Mouse (Mus musculus): ENCODE data around the gene Agap1.

Gene Agap1

GRCm38 (mm10) chr1:89454196-89455123 is at the start of gene Agap1:
Agap1 (plus strand) TSS chr1:89454806.
- in situ Hi-C loops (cut with MboI, MseI), result no loop called here

GRCm38 (mm10) chr1:89405991-89406390 is 48.6 kb upstream of the Agap1 start:
- in situ Hi-C loops (cut with MboI, MseI), result no loop called here

GRCm38 (mm10) chr1:89407986-89408385 is 46.6 kb upstream of the Agap1 start:
- in situ Hi-C loops (cut with MboI, MseI), result no loop called here

- in situ Hi-C loops (cut with MboI, MseI), result no loop called here
Observed at GRCm38 (mm10) chr1:89413122-89413521, 41.5 kb upstream of the Agap1 start.

DNA sequence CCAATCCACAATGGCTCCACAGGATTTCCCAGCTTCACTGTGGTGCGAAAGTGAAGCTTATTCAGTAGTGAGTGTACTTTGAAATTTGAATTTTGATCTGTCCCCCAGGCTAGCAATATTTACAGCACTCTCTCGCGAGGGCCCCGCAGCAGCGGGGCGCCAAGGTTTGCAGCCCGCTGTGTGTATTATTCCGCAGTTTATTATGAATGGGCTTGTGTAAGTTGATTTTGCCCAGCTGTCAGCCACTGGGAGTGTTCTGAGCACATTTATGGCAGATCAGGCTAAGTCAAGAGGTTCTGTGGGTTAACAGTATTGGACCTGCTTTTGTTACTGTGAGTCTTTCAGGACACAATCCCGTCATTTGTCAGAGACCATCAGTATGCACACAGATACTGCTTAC is 40.0 kb upstream of the Agap1 start:
- in situ Hi-C loops (cut with MboI, MseI), result no loop called here

DNA sequence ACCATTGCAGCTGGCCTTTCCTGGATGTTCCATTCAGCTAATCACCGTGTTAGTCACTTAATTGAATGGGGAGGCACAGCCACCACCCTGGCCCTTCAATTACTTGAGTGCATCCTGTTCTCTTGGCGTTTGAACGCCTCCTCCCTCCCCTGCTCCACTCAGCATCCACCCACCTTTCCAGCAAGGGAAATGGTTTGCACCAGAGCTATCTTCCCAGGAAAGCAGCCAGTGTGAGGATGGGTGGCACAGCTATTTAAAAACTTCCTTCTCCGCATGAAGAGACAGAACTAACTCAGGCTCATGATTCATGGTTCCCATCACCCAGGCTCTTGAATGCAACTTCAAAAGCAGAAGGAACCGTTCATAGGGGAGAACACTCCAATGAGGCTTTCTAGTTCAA is 37.7 kb upstream of the Agap1 start:
- in situ Hi-C loops (cut with MboI, MseI), result no loop called here

- in situ Hi-C loops (cut with MboI, MseI), result no loop called here
Observed at GRCm38 (mm10) chr1:89420642-89421041, 34.0 kb upstream of the Agap1 start.

GRCm38 (mm10) chr1:89421401-89421800 is 33.2 kb upstream of the Agap1 start:
- in situ Hi-C loops (cut with MboI, MseI), result no loop called here

- in situ Hi-C loops (cut with MboI, MseI), result no loop called here
Observed at GRCm38 (mm10) chr1:89424563-89424962, 30.0 kb upstream of the Agap1 start.

DNA sequence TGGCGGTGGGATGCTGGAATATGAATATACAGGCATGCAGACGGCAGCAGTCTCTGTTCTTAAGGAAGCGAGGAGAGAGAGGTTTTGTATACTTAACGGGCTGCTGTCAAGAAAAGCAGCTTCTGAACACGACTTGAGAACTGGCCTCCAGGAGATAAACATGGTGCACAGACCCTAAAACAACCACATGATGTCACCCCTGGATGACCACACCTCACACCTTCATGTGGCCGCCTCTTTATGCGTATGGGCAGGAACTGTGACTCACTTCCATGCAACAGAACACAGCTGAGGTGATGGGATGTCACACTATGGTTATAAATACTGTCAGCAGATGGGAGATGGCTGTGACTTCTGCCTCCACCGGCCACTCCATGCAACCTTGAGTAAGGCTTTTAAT is 28.5 kb upstream of the Agap1 start:
- in situ Hi-C loops (cut with MboI, MseI), result no loop called here

GRCm38 (mm10) chr1:89428671-89429070 is 25.9 kb upstream of the Agap1 start:
- in situ Hi-C loops (cut with MboI, MseI), result no loop called here

DNA sequence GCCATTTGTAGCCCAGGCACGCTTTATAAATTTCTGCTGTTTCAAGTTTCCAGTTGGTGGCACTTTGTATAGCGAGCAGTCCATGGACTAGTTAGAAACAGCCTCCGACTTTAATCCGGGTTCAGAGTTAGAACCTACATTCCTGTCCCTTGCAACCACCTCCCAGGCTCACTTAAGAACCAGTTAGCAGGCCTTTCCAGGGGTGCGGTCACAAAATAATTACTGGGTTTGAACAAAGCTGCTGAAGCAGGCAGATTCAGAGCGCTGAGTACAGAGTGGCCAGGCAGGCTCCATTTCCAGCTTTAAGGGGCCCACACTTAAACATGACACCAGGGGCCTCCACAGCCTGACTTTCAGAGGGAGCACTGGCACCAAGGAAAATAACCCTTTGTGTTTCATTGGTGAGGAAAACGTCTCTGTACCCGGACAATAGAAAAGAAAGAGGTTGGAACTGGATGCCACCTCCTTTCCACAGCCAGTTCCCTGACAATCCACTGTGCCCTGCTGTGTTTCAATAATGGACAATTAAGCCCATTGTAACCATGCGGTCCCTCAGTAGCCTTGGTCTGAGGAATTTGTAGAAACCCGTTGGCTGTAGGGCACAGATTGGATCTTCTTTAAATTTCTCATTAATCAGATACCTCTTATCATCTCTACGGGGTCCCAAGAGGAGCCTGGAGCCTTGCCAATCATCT is 24.5 kb upstream of the Agap1 start:
- in situ Hi-C loops (cut with MboI, MseI), result no loop called here

DNA sequence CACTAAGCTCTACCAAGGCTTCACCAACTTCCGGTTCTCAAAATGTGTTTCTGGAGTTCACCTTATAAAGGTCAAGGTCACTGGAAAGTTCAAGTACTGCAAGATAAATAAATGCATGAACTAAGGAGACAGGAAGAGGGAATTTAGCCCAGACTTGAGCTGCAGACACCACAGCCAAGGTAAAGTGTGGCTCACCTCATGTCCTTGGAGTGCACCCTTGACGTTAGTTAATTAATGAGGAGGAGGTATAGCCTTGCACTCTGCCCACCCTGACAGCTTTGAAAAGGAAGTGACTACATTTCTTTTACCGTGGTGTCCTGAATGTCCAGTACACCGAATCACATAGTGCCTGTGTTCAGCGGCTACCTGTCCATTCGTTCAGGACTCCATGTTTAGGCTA is 15.3 kb upstream of the Agap1 start:
- in situ Hi-C loops (cut with MboI, MseI), result no loop called here

GRCm38 (mm10) chr1:89441236-89441897 is 13.2 kb upstream of the Agap1 start:
- in situ Hi-C loops (cut with MboI, MseI), result no loop called here

DNA sequence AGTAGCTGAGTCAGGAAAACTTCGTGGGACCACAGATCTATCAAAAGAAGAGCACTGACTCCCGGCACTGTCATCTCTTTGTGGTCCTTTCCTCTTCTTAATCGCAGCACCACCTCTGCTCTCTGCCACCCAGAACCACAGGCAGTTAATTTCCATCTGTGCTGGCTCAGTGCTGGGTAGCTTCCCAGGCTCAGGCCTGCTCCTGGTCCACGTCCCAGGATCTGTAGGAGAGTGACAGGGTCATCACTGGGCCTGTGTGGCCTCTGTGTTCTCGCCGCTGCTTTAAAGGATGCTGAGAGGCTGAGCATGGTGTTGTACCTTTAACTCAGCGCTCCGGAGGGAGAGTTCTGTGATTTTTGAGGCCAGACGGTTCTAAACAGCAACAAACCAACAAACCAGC is 11.1 kb upstream of the Agap1 start:
- in situ Hi-C loops (cut with MboI, MseI), result no loop called here

DNA sequence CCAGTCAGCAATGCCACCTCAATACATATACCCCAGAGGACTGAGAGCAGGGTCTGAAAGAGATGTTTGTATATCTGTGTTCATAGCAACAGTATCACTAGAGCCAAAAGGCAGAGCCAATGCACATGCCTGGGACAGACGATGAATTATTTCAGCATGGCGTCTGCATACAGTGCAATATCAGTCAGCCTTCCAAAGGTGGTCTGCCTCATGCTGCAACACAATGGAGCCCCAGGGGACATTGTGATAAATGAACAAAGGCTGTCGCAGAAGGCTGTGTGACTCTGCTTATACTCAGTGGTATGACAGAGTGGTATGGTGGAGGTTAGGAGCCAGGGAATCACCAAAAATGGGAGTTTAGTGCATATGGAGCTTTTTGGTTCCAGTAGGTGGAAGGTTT is 10.6 kb upstream of the Agap1 start:
- in situ Hi-C loops (cut with MboI, MseI), result no loop called here

DNA sequence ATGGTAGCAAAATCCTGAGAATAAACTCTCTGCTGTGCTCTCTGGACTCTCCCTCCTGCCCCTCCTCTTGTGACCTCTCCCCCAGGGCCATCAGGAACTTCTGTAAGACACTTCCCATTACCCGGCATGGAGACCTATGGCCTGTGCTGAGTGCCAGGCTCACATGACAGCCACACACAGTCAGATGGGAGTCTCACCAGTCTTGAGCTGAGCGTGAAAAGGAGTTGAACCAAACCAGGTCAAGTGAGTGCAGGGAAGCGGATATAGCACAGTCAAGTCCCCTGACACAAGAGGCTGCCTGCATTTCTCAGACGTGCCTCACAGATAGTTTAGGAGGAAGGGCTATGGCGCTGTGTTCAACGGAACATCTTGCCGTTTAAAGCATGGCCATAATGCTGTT is 4.5 kb upstream of the Agap1 start:
- in situ Hi-C loops (cut with MboI, MseI), result no loop called here

- in situ Hi-C loops (cut with MboI, MseI), result no loop called here
Observed at GRCm38 (mm10) chr1:89452138-89452537, 2.5 kb upstream of the Agap1 start.

GRCm38 (mm10) chr1:89453666-89454065 is 940 bp upstream of the Agap1 start:
- in situ Hi-C loops (cut with MboI, MseI), result no loop called here

DNA sequence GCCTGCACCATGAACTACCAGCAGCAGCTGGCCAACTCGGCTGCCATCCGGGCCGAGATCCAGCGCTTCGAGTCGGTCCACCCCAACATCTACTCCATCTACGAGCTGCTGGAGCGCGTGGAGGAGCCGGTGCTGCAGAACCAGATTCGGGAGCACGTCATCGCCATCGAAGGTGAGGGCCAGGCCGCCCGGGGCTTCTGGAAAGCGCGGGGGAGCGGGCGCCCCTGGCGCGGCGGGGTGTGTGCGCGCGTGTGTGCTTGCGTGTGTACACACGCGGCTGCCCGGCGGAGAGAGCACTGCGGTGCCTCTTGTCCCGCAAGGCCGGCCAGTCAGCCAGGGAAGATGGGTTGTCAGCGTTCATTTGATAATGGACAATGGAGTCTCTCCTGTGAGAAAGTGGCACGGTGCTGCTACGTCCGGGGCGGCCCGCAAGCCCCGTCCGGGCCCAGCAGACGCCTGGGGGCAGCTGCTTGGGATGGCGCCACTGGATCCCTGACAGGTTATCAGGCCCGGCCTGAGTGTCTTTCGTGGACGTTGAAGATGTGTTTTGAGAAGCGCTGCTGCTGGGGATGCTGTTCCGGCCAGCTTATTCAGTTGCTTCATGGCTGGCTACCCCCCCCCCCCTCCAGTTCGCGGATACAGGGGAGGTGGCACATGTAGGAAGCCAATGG is 950 bp downstream of the Agap1 start:
- in situ Hi-C loops (cut with MboI, MseI), result no loop called here

DNA sequence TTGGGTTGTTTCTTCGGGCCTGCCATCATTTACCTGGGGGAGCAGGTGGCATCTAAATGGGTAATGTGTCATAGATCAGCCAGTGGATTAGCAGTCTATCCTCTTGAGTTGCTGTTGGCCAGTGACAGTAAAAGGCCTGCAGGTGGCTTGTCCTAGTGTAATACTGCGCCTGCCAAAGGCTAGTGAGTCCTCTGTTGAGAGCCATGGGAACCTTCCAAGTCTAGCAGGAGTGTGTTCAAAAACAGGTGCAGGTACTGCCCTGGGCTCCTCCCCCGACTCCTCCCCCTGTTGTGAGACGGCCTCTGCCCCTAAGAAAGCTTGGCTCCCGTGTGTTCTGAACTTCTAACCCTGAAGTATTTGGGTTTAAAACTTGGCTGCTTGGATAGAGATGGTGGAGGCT is 1.9 kb downstream of the Agap1 start:
- in situ Hi-C loops (cut with MboI, MseI), result no loop called here

Measured in T-helper 1 cell (primary cell).